Mouse (Mus musculus): ENCODE measurements at regions not wholly inside any gene's neighbourhood (a gene's known extent, or its start where the extent isn't known, plus 50 kb on each side); places are given as distances from the start of the nearest gene placed in this dataset.
A peak's percentile ranks its signal among the peaks of the same experiment; 100 is the strongest.
"Not testable (repeated sequence)": the region's sequence is repeated elsewhere in the genome, so short reads cannot be mapped to it uniquely, and the experiment has no call there.

DNA sequence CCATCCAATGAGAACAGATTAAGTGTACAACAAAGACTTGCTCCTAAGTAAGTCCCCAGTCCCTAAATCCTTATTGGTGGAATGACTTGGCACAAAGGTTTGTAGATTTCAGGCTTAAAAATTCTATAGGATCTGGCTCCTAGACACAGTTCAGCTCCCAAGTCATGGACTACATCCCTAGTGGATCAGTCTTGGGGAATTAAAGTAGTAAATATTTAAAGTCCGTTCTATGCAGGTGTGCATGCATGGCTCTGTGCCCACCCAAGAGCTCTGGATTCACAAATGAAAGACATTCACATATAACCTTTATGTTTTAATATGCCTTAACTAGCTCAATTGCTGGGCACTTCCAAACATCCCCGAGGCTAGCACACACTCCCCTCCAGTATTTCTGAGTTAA is 162.8 kb downstream of the Akr1d1 start:
- no peak for DNase-seq (ENCODE audit: low spot score)

DNA sequence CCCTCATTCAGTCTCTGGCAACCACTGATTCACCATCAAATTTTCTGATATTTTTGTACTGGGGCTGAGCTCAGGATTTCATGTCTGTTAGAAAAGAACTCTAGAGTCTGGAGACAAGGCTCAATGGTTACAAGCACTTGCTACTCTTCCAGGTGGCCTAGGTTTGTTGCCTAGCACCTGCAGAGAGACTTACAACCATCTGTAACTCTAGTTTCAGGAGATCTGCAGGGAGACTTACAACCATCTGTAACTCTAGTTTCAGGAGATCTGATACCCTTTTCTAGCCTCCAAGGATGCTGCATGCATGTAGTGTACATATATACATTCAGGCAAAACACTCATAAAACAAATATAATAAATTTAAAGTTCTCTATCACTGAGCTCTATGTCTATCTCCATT is 166.1 kb downstream of the Akr1d1 start:
- no peak for DNase-seq (ENCODE audit: low spot score)

DNA sequence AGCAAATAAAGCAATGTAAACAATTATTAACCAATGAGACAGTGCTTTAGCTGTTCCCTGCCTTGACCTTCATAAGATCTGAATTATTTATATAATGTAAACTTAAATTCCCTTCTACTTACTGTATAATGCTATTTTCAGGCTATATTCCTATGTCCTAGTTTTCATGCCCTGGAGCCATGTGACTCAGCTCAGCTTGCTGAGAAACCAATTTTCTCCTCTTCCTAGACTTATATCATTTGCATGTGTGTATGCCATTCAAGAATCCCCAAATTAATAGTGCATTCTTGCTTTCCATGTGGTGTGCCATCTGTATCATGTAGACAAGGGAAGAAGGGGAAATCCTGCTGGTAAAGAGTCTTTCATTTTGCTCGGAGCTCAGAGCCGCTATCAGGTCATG is 166.7 kb upstream of the Trim24 start:
- no peak for DNase-seq (ENCODE audit: low spot score)

DNA sequence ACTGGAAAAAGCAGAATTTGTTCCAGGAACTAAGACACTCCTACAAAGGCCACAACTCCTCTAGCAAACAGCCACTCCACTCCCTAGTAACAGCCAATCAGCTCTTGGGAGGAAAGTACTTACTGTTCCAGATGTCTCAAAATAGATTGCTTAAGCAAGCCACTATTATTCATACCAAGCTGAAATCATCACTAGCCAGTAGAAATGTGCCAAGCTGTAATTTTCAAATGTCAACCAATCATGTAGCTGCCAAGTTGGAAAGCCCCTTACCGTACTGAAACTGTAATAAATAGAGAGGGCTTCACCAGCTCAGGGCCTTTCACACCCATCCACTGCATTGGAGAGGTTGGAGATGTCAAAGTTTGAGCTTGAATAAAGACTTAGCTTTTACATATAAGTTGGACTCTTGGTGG is 164.9 kb upstream of the Trim24 start:
- DNase-seq (ENCODE audit: low spot score), result no peak

DNA sequence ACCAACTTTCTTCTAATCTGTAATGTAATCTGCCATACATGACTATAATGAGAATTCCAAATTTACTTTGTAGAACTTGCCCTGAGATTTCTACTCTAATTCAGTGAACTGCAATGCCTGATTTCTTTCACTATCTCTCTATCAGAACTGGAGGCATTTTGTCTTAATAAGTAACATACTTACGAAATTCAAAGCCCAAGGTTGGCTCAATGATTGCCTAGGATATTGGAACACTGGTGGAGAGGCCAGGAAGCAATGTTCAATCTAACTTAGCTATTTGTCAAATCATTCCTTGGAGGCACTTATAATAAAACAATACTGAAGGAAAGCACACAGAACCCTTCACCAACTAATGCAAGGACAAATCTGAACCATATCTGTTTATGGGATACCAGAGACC is 162.9 kb upstream of the Trim24 start:
- not testable (repeated sequence) for DNase-seq (ENCODE audit: low spot score)

DNA sequence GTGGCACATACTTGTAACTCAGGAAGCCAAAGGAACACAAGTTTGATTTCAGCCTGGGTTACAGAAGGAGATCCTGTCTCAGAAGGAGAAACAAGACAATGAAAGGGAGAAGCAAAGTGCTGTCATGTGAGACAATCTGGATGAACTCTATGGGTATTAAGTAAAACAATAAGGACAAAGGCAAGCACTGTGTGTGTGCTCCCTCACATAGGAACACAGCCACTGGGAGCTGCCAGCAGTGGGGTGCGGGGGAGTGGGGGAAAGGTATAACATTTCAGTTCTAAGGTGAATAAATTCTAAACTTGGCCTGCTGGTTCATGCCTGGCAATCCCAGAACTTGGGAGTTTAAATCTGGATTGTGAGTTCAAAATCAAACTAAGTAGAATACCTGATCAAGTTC is 158.8 kb upstream of the Trim24 start:
- no peak for DNase-seq (ENCODE audit: low spot score)

DNA sequence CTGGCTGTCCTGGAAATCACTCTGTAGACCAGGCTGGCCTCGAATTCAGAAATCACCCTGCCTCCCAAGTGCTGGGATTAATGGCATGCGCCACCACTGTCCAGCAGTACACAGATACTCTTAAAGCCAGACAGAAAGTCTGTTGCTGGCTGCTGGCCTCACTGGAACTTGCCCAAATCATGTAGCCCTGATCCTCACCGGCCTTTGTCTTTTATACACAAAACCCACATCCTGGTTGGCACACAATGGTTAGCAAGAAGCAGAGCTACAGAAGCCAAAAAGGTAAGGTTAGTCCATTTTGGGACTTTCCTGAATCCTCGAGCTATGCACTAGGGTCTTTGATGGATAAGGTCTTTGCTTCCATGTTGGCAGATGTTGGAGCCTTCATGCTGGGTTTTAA is 157.2 kb upstream of the Trim24 start:
- no peak for DNase-seq (ENCODE audit: low spot score)

DNA sequence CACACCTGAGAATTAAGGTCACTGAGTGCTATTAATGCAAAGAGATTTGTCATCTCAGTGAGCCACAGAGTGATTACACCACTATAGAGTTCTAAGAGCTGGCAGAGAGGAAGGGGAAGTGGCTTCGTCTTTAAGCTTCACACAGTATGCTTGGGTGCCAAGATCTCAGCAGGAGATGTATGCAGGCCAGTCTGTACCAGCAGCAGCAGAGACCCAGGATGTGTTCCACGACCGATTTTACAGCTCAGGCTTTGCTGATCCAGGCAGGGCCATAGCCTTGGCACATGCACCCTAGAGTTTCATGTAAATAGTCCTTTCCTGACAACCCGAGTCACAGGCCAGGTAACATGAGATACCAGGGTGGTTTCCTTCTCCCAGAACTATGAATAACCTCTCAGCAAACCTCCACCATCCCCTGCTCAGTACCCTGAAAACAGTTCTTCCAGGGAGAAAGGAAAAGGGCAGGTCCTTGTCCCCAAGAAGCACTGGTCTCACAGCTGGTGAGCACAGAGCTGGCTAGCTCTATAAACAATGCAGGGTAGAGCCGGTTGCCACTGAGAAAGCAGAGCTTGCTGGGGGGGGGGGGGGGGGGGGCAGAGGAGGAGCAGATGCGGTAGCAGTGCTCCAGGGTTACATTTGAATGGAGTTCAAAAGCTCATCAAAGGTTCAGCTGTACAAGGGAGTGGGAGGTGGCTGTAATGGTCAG is 156.2 kb upstream of the Trim24 start:
- no peak for DNase-seq (ENCODE audit: low spot score)

DNA sequence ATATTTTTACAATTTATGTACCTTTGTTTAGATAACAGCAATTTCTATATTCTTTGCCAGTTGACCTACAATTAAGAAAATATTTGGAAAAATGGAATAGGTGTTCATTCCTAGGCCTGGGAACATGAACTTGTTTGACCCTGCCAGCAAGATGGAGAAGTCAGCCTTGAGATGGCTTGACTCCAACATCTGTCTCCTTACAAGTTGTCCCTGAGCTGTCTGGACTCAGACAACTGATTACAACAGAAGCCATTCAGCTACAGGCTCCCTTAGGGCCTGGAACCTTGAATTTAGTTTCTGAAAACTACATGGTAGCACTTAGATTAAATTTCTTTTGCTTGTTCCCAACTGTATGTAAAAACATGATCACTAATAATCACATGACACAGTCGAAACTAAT is 148.9 kb upstream of the Trim24 start:
- no peak for DNase-seq (ENCODE audit: low spot score)

DNA sequence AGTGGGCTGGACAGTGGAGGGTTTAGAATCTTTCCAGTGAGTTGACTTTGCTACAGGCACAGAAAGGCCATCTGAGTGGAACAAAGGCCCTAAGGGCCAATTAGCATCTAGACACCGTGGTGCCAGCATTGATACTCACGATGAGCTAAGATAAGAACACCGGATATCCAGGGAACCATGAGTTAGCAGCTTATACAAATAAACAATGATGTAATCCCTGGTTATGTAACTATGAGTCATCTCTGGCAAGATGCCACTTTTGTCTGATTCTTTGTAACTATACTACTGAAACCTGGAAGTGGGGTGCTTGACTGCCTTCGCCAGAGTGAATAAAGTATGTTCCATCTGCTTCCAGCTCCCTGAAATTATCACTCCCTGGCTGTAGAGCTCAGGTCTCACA is 147.3 kb upstream of the Trim24 start:
- DNase-seq (ENCODE audit: low spot score), result no peak

DNA sequence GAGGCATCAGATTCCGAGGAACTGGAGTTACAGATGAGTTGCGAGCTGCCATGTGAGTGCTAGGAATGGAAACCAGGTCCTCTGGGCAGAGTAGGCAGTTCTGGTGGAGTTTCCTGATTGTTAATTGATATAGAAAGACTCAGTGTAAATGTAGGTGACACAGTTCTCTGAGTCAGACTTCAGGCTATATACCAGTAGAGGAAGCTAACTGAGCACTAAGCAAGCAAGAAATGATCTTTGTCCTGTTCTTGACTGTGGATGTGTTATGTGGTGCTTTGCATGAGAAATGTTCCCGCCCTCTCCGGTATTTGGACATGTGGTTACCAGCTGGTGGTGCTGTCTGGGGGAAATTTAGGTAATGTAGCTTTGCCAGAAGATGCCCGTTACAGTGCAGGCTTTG is 146.4 kb upstream of the Trim24 start:
- DNase-seq (ENCODE audit: low spot score), result no peak

DNA sequence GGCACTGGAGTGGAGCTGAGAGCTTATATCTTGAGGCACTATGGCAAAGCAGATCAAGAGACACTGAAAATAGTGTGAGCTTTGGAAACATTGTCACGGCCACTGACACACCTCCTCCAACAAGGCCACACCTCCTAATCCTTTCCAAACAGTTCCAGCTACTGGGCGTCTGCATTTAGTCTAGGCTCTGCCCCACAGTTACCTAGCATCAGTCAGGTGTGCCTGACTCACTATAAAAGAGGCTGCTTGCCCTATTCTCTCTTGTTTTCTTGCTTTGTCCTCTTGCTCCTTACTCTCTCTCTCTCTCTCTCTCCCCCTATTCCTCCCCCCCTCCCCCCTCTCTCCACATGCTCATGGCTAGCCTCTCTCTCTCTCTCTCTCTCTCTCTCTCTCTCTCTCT is 142.0 kb upstream of the Trim24 start:
- DNase-seq (ENCODE audit: low spot score), result no peak

DNA sequence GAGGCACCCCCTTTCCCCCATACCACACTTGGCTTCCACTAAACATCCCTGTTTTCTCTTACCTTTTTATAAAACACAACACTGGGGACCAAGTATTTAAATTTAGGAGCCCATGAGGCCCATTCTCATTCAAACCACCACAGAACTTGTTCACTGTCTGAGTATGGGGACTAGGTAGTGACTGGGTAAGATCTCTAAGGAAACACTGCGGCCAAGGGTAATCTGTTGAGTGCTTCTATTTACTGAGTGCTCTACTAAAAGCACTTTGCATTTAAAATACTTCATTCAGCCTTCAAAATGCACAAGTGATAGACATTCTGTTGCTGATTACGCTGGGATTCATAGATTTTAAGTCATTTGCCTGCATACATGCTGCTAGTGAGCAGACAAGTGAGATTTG is 141.4 kb upstream of the Trim24 start:
- no peak for DNase-seq (ENCODE audit: low spot score)

DNA sequence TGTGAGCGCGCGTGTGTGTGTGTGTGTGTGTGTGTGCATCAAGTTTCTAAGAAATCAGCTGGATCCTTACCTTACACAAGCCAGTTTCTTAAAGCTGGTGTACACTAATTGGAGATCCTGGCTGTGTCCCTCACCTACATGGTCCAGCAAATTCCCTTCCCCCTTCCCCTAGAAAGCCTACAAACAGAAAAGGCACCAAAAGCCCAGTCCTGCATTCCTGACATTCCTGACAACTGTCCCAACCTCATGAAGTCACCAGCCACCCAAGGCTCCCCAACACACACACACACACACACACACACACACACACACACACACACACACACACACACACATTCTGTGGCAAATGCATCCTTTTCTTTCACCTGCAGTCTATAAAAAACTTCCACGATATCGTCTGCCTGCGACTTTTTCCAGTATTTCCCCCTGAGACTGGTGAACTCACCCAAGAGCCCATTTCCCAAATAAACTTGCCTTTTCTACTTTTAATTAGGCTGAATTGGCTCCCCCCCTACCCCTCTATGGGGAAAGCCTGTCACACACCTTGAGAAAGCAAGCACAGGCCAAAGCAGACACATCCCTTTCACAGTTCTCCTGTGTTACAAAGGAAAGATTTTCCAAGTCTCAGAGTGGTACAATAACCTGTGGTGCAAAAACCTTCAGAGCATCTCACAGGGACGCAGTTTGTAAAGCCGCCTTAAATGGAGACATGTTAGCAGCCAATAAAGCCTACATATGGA is 139.9 kb upstream of the Trim24 start:
- no peak for DNase-seq (ENCODE audit: low spot score)

DNA sequence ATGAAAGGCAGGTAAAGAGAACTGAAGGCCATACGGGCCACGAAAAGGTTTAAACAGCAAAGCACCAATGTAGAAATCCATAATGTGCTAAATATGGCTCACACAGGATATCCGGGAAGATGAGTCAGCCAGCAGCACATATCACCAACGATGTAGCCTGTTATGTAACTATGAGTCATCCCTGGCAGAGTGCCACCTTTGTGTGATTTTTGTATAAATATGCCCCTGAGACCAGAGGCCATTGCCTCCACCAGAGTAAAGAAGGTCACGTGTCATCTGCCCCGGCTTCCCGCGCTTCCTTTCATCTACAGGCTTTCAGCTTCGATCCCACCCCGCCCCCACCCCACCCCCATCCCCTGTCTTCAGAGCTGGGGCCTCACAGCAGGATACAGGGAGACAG is 138.2 kb upstream of the Trim24 start:
- peak; percentile 21 for DNase-seq (ENCODE audit: low spot score)

DNA sequence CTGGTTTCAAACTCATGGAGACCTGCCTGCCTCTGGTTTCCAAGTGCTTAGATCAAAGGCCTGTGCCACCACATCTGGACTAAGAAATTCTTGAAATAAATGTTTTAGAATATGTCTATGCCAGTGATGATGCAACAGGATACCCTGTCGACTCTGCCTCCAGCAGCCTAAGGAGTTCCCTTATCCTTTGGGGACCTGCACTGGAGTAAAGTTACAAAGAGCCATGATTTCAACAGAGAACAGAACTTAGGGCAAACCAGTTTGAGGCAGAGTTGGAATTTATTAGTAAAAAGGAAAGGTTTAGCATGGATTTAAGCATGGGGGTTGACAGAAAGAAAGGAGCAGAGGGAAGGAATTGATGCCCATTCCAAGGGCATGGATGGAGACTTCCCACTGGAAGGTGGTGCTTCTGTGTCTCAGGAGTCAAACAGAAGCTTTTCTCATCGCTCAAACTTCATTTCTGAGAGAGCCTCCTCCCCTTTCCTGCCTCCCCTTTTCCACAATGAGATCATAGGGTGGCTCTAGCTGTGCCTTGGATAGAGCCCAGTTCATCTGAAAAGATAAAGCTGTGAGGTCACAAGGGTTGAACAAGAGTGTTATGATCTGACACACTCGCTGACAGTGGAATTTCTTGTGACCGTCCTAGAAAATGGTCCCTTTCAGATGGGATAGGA is 135.2 kb upstream of the Trim24 start:
- no peak for DNase-seq (ENCODE audit: low spot score)

DNA sequence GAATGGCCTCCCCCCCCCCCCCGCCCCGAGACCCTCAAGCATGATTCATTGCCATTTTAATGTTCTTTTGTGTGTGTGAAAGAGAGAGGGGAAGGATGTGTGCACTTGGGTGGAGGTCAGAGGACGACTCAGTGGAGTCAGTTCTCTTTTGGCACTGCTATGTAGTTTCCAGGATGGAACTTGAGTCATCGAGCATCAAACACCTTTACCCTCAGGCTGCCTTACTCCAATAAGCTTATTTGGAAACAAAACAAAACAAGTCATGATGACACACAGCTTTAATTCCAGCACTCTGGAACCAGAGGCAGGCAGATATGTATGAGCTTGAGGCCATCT is 134.7 kb upstream of the Trim24 start:
- DNase-seq (ENCODE audit: low spot score), result no peak

DNA sequence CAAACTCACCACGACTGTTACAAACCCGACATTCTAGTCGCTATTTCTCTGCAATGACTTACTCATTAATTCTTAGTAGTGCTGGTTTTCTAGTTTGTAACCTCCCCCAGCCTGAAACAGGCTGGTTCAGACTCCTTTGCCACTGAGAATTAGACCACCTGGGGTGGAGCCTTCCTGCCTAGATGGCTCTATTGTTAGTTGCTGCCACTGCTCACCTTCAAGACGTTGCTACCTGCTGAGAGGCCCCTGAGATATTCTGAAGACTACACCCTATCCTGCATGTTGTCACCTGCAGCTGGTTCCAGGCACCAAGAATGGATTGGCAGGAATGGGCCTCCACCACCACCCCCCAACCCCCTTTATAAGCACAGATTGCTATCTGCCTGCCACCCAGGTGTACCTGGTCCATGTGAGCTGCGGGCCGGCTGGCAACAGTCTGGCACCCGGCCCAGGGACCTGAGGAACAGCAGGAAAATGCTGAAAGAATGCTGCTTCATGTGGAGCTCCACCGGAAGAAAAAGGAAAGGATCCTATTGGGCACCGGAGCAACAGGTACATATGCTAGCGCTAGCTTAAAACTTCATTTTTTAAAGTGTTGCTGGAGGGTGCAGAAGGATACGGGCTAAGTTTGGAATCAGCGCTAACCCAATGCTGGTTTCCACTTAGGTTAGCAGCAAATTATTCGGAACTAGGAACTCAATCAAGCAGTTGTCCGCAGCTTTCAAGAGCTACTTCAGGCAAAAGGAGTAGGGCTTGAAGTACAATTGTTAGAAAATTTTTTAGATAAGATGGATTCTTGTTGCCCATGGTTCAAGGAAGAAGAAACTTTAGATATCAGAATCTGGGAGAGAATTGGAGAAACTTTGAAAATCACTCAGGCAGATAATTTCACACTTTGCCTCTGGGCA is 129.4 kb upstream of the Trim24 start:
- no peak for DNase-seq (ENCODE audit: low spot score)

DNA sequence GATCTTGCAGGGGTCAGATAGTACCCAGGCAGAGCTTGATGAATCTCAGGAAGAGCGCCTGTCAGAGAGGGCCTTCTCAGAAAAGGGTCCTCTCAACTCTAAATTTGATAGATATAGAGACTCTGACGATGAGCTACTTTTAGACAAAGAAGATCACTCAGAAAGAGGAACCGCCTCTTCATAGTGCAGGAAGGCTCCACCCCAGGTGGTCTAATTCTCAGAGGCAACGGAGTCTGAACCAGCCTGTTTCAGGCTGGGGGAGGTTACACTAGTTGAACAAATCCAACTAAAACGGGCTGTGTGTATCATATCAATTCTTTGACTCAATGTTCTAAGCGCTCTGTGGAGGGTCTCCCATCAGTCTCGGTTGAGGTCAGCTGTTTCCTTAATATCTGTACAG is 128.7 kb upstream of the Trim24 start:
- DNase-seq (ENCODE audit: low spot score), result not testable (repeated sequence)

DNA sequence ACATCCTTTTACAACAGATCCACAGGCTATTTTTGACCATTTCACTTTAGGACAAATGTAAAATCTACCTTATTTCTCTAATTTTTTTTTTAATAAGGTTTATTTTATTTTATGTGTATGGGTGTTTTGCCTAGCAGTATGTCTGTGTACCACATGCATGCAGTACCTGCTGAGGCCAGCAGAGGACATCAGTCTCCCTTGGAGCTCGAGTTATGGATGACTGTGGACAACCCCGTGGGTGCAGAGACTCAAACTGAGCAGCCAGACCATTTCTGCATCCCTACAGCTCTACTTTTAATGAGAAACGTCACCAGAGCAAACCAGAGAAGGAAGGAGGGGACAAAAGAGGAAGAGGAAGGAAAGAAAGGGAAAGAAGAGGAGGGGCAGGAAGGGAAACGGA is 125.9 kb upstream of the Trim24 start:
- no peak for DNase-seq (ENCODE audit: low spot score)

DNA sequence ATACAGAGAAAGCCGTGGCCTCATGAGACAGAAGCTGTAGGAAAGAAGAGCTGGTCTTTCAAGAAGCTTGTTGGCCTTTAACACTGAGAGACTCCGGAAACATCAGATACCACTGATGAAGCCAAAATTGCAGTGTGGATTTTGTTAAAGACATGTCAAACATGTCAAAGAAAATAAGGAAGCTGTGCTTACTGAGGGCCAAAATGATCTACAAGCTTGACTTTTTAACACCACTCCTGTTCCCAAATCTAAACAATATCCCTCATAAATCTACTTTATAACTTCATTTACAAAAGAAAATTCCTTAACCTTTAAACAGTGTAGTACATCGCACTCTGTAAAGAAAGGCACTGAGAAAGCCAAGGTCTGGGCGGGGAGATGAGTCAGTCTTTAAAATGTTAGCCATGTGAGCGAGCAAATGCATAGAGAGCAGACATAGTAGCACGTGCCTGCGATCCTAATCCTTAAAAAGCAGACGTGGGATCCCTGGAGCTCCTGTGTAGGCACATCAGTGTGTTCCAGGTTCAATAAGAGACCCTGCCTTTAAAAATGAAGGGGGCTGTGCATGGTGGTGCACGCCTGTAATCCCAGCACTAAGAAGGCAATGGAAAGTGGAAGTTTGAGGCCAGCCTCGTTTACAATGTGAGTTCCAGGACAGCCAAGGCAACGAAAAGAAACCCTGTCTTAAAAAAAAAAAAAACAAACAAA is 125.1 kb upstream of the Trim24 start:
- no peak for DNase-seq (ENCODE audit: low spot score)

DNA sequence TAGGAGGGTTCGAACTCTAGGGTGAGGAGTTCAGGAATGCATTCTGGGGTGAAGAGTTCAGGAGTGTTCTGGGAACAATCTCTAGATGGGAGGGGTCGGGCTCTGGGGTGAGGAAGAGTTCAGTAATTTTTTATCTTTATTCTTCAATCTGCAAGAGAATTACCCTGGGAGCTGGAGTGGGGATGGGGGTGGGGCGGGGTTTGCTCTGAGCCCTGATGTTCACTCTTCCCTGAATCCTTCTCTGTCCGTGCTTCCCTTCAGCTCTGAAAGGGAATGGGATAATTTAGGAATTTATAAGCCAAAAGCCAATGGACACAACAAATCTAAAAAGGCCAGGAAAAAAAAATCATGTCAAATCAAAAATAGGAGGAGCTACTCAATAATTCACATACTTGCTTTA is 122.8 kb upstream of the Trim24 start:
- DNase-seq (ENCODE audit: low spot score), result not testable (repeated sequence)
